Mouse (Mus musculus) intestine, postnatal 0 days (tissue): ENCODE measurements around the gene Glb1l. TPM values are rescaled to one million over a fixed set of nuclear protein-coding genes. Genes with fewer than 3 reads are reported as not detected.

Experiments used
- ATAC-seq: fragments of 200-750 bp; cut with Nextera tagmentation; 2 replicates; pipeline ENCODE4 v1.8.0; 2017; ENCODE audit warnings: mild to moderate bottlenecking, moderate TSS enrichment, moderate library complexity
- H3K27ac ChIP-seq: fragments of 300-500 bp; sonication (generic); 2 replicates; pipeline ENCODE4 v1.5.1; 2014; ENCODE audit warnings: mild to moderate bottlenecking, low read depth, low read length, moderate library complexity
- H3K27me3 ChIP-seq: fragments of 300-500 bp; sonication (generic); replicated peaks from 2 replicates; pipeline ENCODE4 v1.6.1; 2014; ENCODE audit warnings: low read length, mixed read lengths; ENCODE audit not compliant: control insufficient read depth, insufficient read depth
- H3K36me3 ChIP-seq: fragments of 300-500 bp; sonication (generic); 2 replicates; pipeline ENCODE4 v1.6.1; 2014; ENCODE audit warnings: mild to moderate bottlenecking, moderate library complexity; ENCODE audit not compliant: control insufficient read depth, insufficient read depth
- H3K4me1 ChIP-seq: fragments of 300-500 bp; sonication (generic); replicated peaks from 2 replicates; pipeline ENCODE4 v1.6.1; 2014; ENCODE audit warnings: antibody characterized with exemption, low read length, mixed read lengths; ENCODE audit not compliant: control insufficient read depth, insufficient read depth
- H3K4me2 ChIP-seq: fragments of 300-500 bp; sonication (generic); replicated peaks from 2 replicates; pipeline ENCODE4 v1.6.1; 2014; ENCODE audit warnings: low read depth, mild to moderate bottlenecking, moderate library complexity
- H3K4me3 ChIP-seq: fragments of 300-500 bp; sonication (generic); 2 replicates; pipeline ENCODE4 v1.5.1; 2014; ENCODE audit warnings: low read depth, low read length
- H3K9ac ChIP-seq: fragments of 300-500 bp; sonication (generic); 2 replicates; pipeline ENCODE4 v1.6.1; 2014; ENCODE audit warnings: mild to moderate bottlenecking, low read depth, low read length
- H3K9me3 ChIP-seq: fragments of 300-500 bp; sonication (generic); 2 replicates; pipeline ENCODE4 v1.6.1; 2016; ENCODE audit warnings: mixed run types; ENCODE audit not compliant: control insufficient read depth
- CTCF ChIP-seq: sonication (generic); IDR thresholded peaks from 2 replicates; pipeline ENCODE4 v1.5.1; 2016; ENCODE audit warnings: low read depth, mild to moderate bottlenecking, control low read depth, antibody characterized with exemption, moderate library complexity
- WGBS: fragments of 180-500 bp; shearing (Covaris S2); extraction: QIAGEN DNeasy Blood & Tissue Kit; methylation state at CpG from one replicate; pipeline ENCODE4 v1.1.7; 2014; 5-methylcytosine and 5-hydroxymethylcytosine counted together
- polyA plus RNA-seq: library from polyadenylated mRNA; unstranded; fragments of >200 nt; fragmentation: Nextera tagmentation; extraction: Ambion mirVana; gene quantifications from 2 replicates; pipeline ENCODE4 v1.2.1, GENCODE M21; 2015

Glb1l gene
- polyA plus RNA-seq, 1 experiment from 2014 or later = 3.6 TPM

- WGBS = under 1% methylated on average over 56 of the region's 56 CpGs
- peak; percentile 99 for ATAC-seq
Measured at GRCm38 (mm10) chr1:75191622-75192402, 18.8 kb downstream of the Glb1l start, which contains the start of the genes Ankzf1 and Atg9a. TSS of gene Ankzf1 (plus strand) at chr1:75192151. TSS of gene Atg9a (minus strand) at chr1:75192196.

GRCm38 (mm10) chr1:75191258-75191621, 19.4 kb downstream of the Glb1l start:
- Histone ChIP-seq H3K36me3 (peaks cover 39% of the 10 kb centered on the region), H3K4me3 (peak overlapping the region; percentile 91), H3K4me2 (peak overlapping the region; percentile 92), H3K9me3 (no peaks in the 10 kb centered on the region), H3K4me1 (peaks cover 4% of the 10 kb centered on the region; the same call in 1 of the 2 replicates), H3K9ac (peak overlapping the region; percentile 82), H3K27ac (peak overlapping the region; percentile 79; the same call in 1 of the 2 replicates), H3K27me3 (no peaks in the 10 kb centered on the region)
- 40% methylated on average over 5 of the region's 5 CpGs for WGBS
- TF ChIP-seq CTCF = no peak
- ATAC-seq = no peak

More at GRCm38 (mm10) chr1:75191622-75192402, 18.8 kb downstream of the Glb1l start, which contains the start of the genes Ankzf1 and Atg9a:
- Histone ChIP-seq H3K27ac (peak within 1 kb of the TSS; percentile 93), H3K4me1 (peaks cover 4% of the 10 kb centered on the region; the same call in 1 of the 2 replicates), H3K4me2 (peak within 1 kb of the TSS; percentile 92), H3K36me3 (peaks cover 39% of the 10 kb centered on the region), H3K9me3 (no peaks in the 10 kb centered on the region), H3K9ac (peak within 1 kb of the TSS; percentile 82), H3K4me3 (peak within 1 kb of the TSS; percentile 91), H3K27me3 (no peaks in the 10 kb centered on the region)
- TF ChIP-seq CTCF = peak; percentile 29; the same call in 1 of the 2 replicates

DNA sequence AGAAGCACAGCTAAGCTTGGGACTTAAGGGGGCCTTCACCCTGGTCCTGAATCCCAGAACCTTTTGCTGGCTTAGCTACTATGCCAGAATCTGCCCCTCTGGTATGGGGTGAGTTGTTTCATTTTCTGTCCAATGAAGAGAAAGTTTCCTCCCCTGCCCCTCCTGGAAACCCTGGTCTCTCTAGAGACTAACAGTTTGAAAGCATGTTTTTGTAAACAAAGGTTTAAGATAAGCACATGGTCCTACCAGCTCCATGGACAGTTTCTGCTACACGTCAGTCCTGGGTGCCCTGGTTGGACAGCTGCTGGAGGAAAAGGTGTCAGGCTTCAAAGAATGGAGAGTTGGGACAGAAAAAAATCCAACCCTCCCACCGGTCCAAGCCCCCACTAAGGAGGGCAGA, 20.0 kb downstream of the Glb1l start:
- Histone ChIP-seq H3K9me3 (no peaks in the 10 kb centered on the region), H3K4me2 (peak overlapping the region; percentile 92), H3K9ac (0 out of 2 replicates have a peak overlapping the region, but pooled peaks have one; percentile 4), H3K27me3 (no peaks in the 10 kb centered on the region), H3K36me3 (peaks cover 39% of the 10 kb centered on the region), H3K4me3 (0 out of 2 replicates have a peak overlapping the region, but pooled peaks have one; percentile 91), H3K27ac (no peak overlapping the region), H3K4me1 (peaks cover 4% of the 10 kb centered on the region; the same call in 1 of the 2 replicates)
- no peak for ATAC-seq
- no peak for TF ChIP-seq CTCF
- WGBS = 36% methylated on average over 2 of the region's 2 CpGs

DNA sequence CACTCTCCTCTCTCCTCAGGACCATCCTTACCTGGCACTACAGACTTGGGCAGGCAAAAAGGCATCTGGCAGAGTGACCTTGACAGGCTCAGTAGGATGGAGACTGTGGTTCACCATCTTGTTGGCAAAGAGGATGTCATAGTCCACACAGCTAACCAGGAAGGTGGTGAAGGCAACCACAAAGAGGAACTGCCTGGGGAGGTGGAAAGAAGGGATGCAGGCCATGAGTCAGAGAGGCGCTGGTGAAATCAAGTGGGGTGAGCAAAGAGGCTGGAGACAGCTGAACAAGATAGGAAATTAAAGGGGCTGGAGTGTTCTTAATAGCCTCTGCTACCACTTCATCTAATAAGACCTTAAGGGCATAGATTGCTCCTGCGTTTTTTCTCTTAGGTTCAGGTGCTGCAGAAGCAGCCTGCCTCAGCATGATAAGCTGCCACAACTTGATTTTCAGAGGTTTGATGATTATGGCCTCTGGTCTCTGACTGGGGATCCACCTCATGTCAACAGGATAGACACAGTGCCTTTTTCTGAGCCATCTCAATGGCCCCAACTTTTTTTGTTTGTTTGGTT, 22.6 kb downstream of the Glb1l start:
- H3K27me3 ChIP-seq = no peaks in the 10 kb centered on the region
- peaks cover 4% of the 10 kb centered on the region; the same call in 1 of the 2 replicates for H3K4me1 ChIP-seq
- peaks cover 53% of the 10 kb centered on the region for H3K36me3 ChIP-seq
- H3K4me3 ChIP-seq = no peak overlapping the region
- no peak overlapping the region for H3K9ac ChIP-seq
- no peak overlapping the region for H3K27ac ChIP-seq
- H3K4me2 ChIP-seq = no peak overlapping the region
- no peaks in the 10 kb centered on the region for H3K9me3 ChIP-seq
- WGBS = 90% methylated on average over 2 of the region's 2 CpGs
- TF ChIP-seq CTCF = no peak
- ATAC-seq = no peak

- Histone ChIP-seq H3K27ac (no peak overlapping the region), H3K27me3 (no peaks in the 10 kb centered on the region), H3K9me3 (no peaks in the 10 kb centered on the region), H3K4me1 (peaks cover 4% of the 10 kb centered on the region; the same call in 1 of the 2 replicates), H3K36me3 (peaks cover 57% of the 10 kb centered on the region), H3K4me3 (no peak overlapping the region), H3K4me2 (no peak overlapping the region), H3K9ac (no peak overlapping the region)
- no peak for ATAC-seq
- no peak for TF ChIP-seq CTCF
Measured at GRCm38 (mm10) chr1:75187126-75187525, 23.5 kb downstream of the Glb1l start.

DNA sequence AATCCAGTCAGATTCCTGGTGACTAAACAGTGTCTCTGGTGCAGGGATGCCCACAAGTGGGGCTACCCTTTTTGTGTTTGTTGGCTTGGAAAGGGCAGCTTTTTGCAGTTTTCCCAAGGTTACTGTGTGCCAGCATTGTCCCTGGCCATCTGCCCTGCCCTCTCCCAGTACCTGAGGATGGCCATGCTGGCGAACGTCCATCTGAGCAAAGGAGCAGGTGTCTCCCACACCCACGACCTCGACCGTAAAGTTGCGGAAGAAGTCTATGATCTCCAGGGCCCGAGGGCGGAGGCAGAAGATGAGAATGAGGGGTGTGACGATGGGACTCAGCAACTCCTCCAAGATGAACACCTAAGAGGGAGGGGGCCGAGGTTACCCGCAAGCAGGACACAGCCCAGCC, 25.1 kb downstream of the Glb1l start:
- 85% methylated on average over 11 of the region's 11 CpGs for WGBS
- no peak overlapping the region for H3K4me2 ChIP-seq

More for the DNA sequence above, 25.1 kb downstream of the Glb1l start:
- 0 out of 2 replicates have a peak, but pooled peaks cover 2% of the 10 kb centered on the region for H3K4me1 ChIP-seq
- H3K27ac ChIP-seq = no peak overlapping the region
- no peak overlapping the region for H3K4me3 ChIP-seq
- no peaks in the 10 kb centered on the region for H3K9me3 ChIP-seq
- no peaks in the 10 kb centered on the region for H3K27me3 ChIP-seq
- peaks cover 68% of the 10 kb centered on the region for H3K36me3 ChIP-seq
- H3K9ac ChIP-seq = no peak overlapping the region
- no peak for TF ChIP-seq CTCF
- ATAC-seq = no peak
